In the genomic region with DNA sequence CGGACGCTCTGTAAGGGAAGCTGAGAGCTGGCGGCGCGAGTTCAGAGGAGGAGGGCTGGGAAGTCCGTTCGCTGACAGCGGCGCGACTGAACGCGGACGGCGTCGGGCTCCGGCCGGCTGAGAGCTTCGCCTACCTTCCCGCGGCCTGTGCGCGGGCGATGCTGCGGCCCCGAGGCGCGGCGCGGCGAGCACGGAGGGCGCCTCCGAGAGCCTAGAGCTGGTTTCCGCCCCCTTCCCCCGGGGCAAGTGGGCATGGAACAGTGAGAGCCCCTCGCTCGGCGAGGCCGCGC, we compare ENCODE assay signal across 9 mouse cellular contexts. TPM values are rescaled to one million over a fixed set of nuclear protein-coding genes. Genes with fewer than 3 reads are reported as not detected.
DNase-seq lines count a peak whose midpoint lies in the region; ATAC-seq and TF ChIP-seq lines count a peak whose summit lies in the region.
"Had no signal": no experiment of that assay in that cellular context is flagged by ENCODE, and none has a peak within 500 bp of the region (broad histone marks: within the 10 kb centered on the region; RNA-seq: fewer than 3 reads in every experiment).

No protein-coding gene starts in this region.

- peak overlapping the region; percentile 94 for H3K27ac ChIP-seq in heart, embryonic 13.5 days (replicated peaks)
- no peak overlapping the region for H3K27ac ChIP-seq in ES-Bruce4 (ENCODE audit: insufficient read depth, low read length)
- peak overlapping the region; percentile 62 for H3K27ac ChIP-seq in forebrain, embryonic 16.5 days (ENCODE audit: low read length)

- TF ChIP-seq CTCF in ES-Bruce4 (IDR thresholded peaks at IDR 0.05; ENCODE audit: low read depth, low read length), result no peak

- WGBS in heart, embryonic 13.5 days, result 0% methylated on average over 40 of the region's 40 CpGs
- 0% methylated on average over 38 of the region's 40 CpGs for WGBS in forebrain, embryonic 16.5 days

- intact Hi-C loops in heart, postnatal 10 days (cut with DNase I), result loop anchor here (5.0 kb wide), 3 partner anchors 36 to 411 kb away; no protein-coding TSS in a partner anchor
- intact Hi-C loops in left cerebral cortex, postnatal 36 days (cut with DNase I), result loop anchor here (2.0 to 10.0 kb wide), 3 partner anchors 46 to 438 kb away; no protein-coding TSS in a partner anchor

- H3K36me3 ChIP-seq in heart, embryonic 13.5 days, result no peaks in the 10 kb centered on the region
- H3K36me3 ChIP-seq in ES-Bruce4 (ENCODE audit: control insufficient read depth, insufficient read depth, low read length, poor library complexity, severe bottlenecking), result no peaks in the 10 kb centered on the region
- H3K36me3 ChIP-seq in forebrain, embryonic 16.5 days (ENCODE audit: control insufficient read depth, insufficient read depth), result no peaks in the 10 kb centered on the region
- H3K36me3 ChIP-seq: G1E had no signal

- peak; percentile 49; the same call in 1 of the 2 replicates for ATAC-seq in heart, embryonic 13.5 days (ENCODE audit: extremely low read depth, insufficient number of reproducible peaks, low FRiP score, low TSS enrichment)
- ATAC-seq in forebrain, embryonic 16.5 days, result peak; percentile 45
- peak; percentile 41 for ATAC-seq in megakaryocyte, adult 5-6 weeks (ENCODE audit: poor library complexity, severe bottlenecking)

- H3K9me3 ChIP-seq in heart, embryonic 13.5 days, result no peaks in the 10 kb centered on the region
- no peaks in the 10 kb centered on the region for H3K9me3 ChIP-seq in ES-Bruce4 (replicated peaks; ENCODE audit: control insufficient read depth, insufficient read depth, low read length, poor library complexity, severe bottlenecking)
- no peaks in the 10 kb centered on the region for H3K9me3 ChIP-seq in forebrain, embryonic 16.5 days (ENCODE audit: control insufficient read depth, low read length)

- no peak for DNase-seq in heart, postnatal 10 days
- no peak for DNase-seq in gastrocnemius, adult 8-10 months (ENCODE audit: low spot score in 2 of 2)
- DNase-seq in left cerebral cortex, postnatal 36 days (ENCODE audit: low spot score in 2 of 2), result no peak
- no peak for DNase-seq in spleen, postnatal 14 days (ENCODE audit: low spot score in 2 of 2)

- peak overlapping the region; percentile 78 for H3K4me3 ChIP-seq in heart, embryonic 13.5 days
- peak overlapping the region; percentile 84 for H3K4me3 ChIP-seq in ES-Bruce4 (ENCODE audit: low read depth, low read length)
- peak overlapping the region; percentile 67 for H3K4me3 ChIP-seq in forebrain, embryonic 16.5 days (replicated peaks; ENCODE audit: low read length)

- H3K4me2 ChIP-seq in heart, embryonic 13.5 days, result peak overlapping the region; percentile 92
- H3K4me2 ChIP-seq in forebrain, embryonic 16.5 days (ENCODE audit: low read length), result peak overlapping the region; percentile 99

- TF ChIP-seq POLR2A in ES-Bruce4 (IDR thresholded peaks at IDR 0.05; ENCODE audit: insufficient read depth, low read length), result no peak

- peaks cover 53% of the 10 kb centered on the region for H3K4me1 ChIP-seq in heart, embryonic 13.5 days
- H3K4me1 ChIP-seq in ES-Bruce4 (ENCODE audit: control insufficient read depth, insufficient read depth, low read length), result no peaks in the 10 kb centered on the region
- H3K4me1 ChIP-seq in forebrain, embryonic 16.5 days (replicated peaks; ENCODE audit: control insufficient read depth, insufficient read depth, low read length), result peaks cover 26% of the 10 kb centered on the region

- TF ChIP-seq EP300 in ES-Bruce4 (IDR thresholded peaks at IDR 0.05; ENCODE audit: insufficient read depth, low read depth, low read length), result no peak

- H3K9ac ChIP-seq in heart, embryonic 13.5 days, result peak overlapping the region; percentile 91
- peak overlapping the region; percentile 62 for H3K9ac ChIP-seq in ES-Bruce4 (ENCODE audit: low read depth, poor library complexity, severe bottlenecking)
- peak overlapping the region; percentile 65 for H3K9ac ChIP-seq in forebrain, embryonic 16.5 days (replicated peaks; ENCODE audit: low read depth, low read length)

- H3K27me3 ChIP-seq in heart, embryonic 13.5 days (replicated peaks), result peaks cover 20% of the 10 kb centered on the region
- H3K27me3 ChIP-seq in ES-Bruce4 (ENCODE audit: control insufficient read depth, insufficient read depth, low read length, poor library complexity, severe bottlenecking), result peaks cover 1% of the 10 kb centered on the region; the same call in 1 of the 2 replicates
- H3K27me3 ChIP-seq in forebrain, embryonic 16.5 days (replicated peaks; ENCODE audit: control insufficient read depth, insufficient read depth, low read length), result no peaks in the 10 kb centered on the region; the same call in 1 of the 2 replicates

RNA-seq across cellular contexts. Expression of gene Abtb2, which starts 0.3 kb away (rescaled TPM):
- 17.4 and 18.4 TPM in 2 replicates for polyA plus RNA-seq in heart, embryonic 13.5 days (2015; fragmentation: Nextera tagmentation; extraction: Ambion mirVana)
- total RNA-seq in heart, postnatal 10 days (2021), result 10 to 100 TPM; 21.1 to 27.6 TPM
- 3.9 and 4.2 TPM in 2 replicates for polyA plus RNA-seq in ES-Bruce4 (2011; ENCODE audit: insufficient read depth, insufficient read length, low read depth, missing spikeins)
- polyA plus RNA-seq in forebrain, embryonic 16.5 days (2015; fragmentation: Nextera tagmentation; extraction: Ambion mirVana), result 7.4 and 7.8 TPM in 2 replicates
- total RNA-seq in megakaryocyte, adult 5-6 weeks (2015), result 3.8 TPM in 2 replicates
- 3.1 and 3.8 TPM in 2 replicates for total RNA-seq in megakaryocyte, adult 5-6 weeks (2017)
- total RNA-seq in gastrocnemius, adult 8-10 months (2022), result 1 to 10 TPM; 5.1 to 8.8 (median 7.5) TPM
- total RNA-seq in left cerebral cortex, postnatal 36 days (2021), result 10 to 100 TPM in 1 of 2 experiments, 1 to 10 TPM in 1; 9.0 to 11.0 TPM
- polyA plus RNA-seq: G1E had no signal
